Mouse (Mus musculus) liver (tissue): Measurements from ENCODE around the gene Rhbdl3.

Source experiments
- DNase-seq: peaks from one replicate; pipeline ENCODE4 v3.0.0-alpha.2; 2020; ENCODE audit warnings: mixed read lengths

The Rhbdl3 gene

GRCm38 (mm10) chr11:80300551-80301315 is at the start of gene Rhbdl3:
Gene Rhbdl3, plus strand, starts transcription at chr11:80300912.
- peak; percentile 21 for DNase-seq

GRCm38 (mm10) chr11:80264137-80264536 is 36.6 kb upstream of the Rhbdl3 start:
- no peak for DNase-seq

- DNase-seq: no peak
Measured at GRCm38 (mm10) chr11:80271096-80271495, 29.6 kb upstream of the Rhbdl3 start.

- no peak for DNase-seq
Measured at GRCm38 (mm10) chr11:80275011-80275410, 25.7 kb upstream of the Rhbdl3 start.

GRCm38 (mm10) chr11:80278054-80278453 is 22.7 kb upstream of the Rhbdl3 start:
- DNase-seq: no peak

GRCm38 (mm10) chr11:80283786-80284185 is 16.9 kb upstream of the Rhbdl3 start:
- no peak for DNase-seq

GRCm38 (mm10) chr11:80284641-80285040 is 16.1 kb upstream of the Rhbdl3 start:
- DNase-seq: no peak

GRCm38 (mm10) chr11:80287150-80287549 is 13.6 kb upstream of the Rhbdl3 start:
- DNase-seq: peak; percentile 68

GRCm38 (mm10) chr11:80289701-80290445 is 10.8 kb upstream of the Rhbdl3 start:
- peak; percentile 32 for DNase-seq

GRCm38 (mm10) chr11:80291004-80291403 is 9.7 kb upstream of the Rhbdl3 start:
- no peak for DNase-seq

- no peak for DNase-seq
Measured at GRCm38 (mm10) chr11:80292463-80292862, 8.2 kb upstream of the Rhbdl3 start.

GRCm38 (mm10) chr11:80295066-80295465 is 5.6 kb upstream of the Rhbdl3 start:
- DNase-seq: no peak

GRCm38 (mm10) chr11:80295785-80296184 is 4.9 kb upstream of the Rhbdl3 start:
- DNase-seq: no peak

- DNase-seq: no peak
Measured at GRCm38 (mm10) chr11:80299513-80300235, 1.0 kb upstream of the Rhbdl3 start.

- DNase-seq: peak; percentile 10
Measured at GRCm38 (mm10) chr11:80301316-80302045, 769 bp downstream of the Rhbdl3 start.

- no peak for DNase-seq
Measured at GRCm38 (mm10) chr11:80302046-80302390, 1.3 kb downstream of the Rhbdl3 start.

- peak; percentile 51 for DNase-seq
Measured at GRCm38 (mm10) chr11:80302536-80302935, 1.8 kb downstream of the Rhbdl3 start.

- DNase-seq: no peak
Measured at GRCm38 (mm10) chr11:80303746-80304145, 3.0 kb downstream of the Rhbdl3 start.

GRCm38 (mm10) chr11:80304846-80305245 is 4.1 kb downstream of the Rhbdl3 start:
- no peak for DNase-seq

- DNase-seq: no peak
Measured at GRCm38 (mm10) chr11:80308537-80308936, 7.8 kb downstream of the Rhbdl3 start.

- no peak for DNase-seq
Measured at GRCm38 (mm10) chr11:80311271-80311670, 10.6 kb downstream of the Rhbdl3 start.

- DNase-seq: no peak
Measured at GRCm38 (mm10) chr11:80312049-80312448, 11.3 kb downstream of the Rhbdl3 start.

- DNase-seq: peak; percentile 17
Measured at GRCm38 (mm10) chr11:80312565-80312964, 11.9 kb downstream of the Rhbdl3 start.
